Mouse (Mus musculus) 3T3-L1 (cell line): ENCODE measurements around the gene Acsf2.
A peak's percentile ranks its signal among the peaks of the same experiment; 100 is the strongest.

ENCODE experiments used
- DNase-seq: peaks from one replicate; pipeline ENCODE4 v3.0.0-alpha.2; 2015; ENCODE audit warnings: low read depth, low spot score

The Acsf2 gene

GRCm38 (mm10) chr11:94598437-94599120 is 3.1 kb downstream of the Acsf2 start:
- DNase-seq = no peak

GRCm38 (mm10) chr11:94597319-94597718 is 4.4 kb downstream of the Acsf2 start:
- peak; percentile 74 for DNase-seq

DNA sequence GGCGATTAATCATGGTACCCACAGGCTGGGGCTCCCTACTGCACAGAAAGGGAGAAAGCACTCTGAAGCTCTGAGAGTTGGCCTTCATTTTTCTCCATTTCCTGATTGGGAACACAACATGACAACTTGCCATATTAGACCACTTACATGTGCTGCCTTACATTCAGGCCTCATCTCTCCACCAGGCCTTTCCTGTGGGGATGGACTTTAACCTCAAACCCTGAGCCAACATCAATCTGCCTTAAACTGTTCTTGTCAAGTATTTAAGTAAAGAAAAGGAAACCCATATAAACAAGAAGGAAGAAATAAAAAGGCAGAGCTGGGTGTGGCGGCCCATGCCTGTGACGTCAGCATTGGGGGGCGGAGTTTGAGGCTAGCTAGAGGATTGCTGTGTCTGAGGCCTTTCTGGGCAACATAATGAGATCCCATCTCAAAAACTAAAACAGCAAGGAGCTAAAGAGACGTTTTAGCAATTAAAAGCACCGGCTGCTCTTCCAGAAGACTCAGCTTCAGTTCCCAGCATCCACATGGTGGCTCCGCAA is 5.3 kb downstream of the Acsf2 start:
- peak; percentile 34 for DNase-seq

- DNase-seq = no peak
Observed at GRCm38 (mm10) chr11:94587511-94587910, 14.2 kb downstream of the Acsf2 start.

- no peak for DNase-seq
Observed at GRCm38 (mm10) chr11:94585091-94585490, 16.6 kb downstream of the Acsf2 start.

DNA sequence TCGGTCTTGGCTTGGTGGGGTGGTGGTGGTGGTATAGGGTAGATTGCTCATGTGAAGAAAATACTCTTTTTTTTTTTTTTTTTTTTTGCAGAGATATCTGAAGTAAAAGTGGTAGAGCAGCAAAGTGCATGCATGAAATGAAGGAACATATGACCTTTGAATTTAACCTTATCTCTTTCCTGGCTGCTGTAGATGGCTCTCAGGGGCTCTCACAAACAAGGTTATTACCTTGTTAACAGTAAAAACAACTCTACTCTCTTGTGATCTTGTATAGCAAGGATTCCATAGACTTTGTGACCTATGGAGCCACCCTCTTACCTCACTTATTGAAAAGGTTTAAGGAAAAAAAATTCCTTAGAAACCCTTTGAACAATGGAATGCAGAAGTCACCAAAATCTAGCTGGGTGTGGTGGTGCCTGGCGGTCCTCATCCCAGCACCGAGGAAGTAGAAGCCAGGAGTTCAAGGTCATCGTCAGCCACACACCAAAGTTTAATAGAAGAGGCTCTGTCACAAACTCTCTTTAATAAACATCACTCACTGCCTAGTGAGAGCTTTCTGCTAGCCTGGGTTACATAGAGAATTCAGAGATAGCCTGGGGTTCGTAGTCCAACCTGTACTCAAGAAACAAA is 21.4 kb downstream of the Acsf2 start:
- no peak for DNase-seq

DNA sequence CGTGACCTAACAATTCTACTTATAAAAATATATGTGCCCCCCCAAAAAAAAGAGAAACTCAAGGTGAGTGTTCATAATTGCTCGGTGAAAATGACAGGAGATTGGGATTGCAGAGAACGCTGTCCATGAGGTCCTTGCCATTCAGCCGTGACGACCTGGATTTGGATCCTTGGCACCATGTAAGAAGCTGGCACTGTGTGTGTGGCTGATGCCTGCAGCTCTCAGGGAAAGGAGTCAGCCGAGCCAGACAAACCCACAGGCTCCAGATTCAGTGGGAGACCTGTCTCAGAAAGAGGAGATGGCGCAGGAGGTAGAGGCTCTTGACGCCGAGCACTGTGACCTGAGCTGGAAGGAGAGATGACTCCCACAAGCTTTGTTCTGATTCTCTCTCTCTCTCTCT is 25.3 kb downstream of the Acsf2 start:
- no peak for DNase-seq

- no peak for DNase-seq
Observed at GRCm38 (mm10) chr11:94575036-94575435, 26.6 kb downstream of the Acsf2 start.

GRCm38 (mm10) chr11:94574560-94574959 is 27.1 kb downstream of the Acsf2 start:
- no peak for DNase-seq

DNA sequence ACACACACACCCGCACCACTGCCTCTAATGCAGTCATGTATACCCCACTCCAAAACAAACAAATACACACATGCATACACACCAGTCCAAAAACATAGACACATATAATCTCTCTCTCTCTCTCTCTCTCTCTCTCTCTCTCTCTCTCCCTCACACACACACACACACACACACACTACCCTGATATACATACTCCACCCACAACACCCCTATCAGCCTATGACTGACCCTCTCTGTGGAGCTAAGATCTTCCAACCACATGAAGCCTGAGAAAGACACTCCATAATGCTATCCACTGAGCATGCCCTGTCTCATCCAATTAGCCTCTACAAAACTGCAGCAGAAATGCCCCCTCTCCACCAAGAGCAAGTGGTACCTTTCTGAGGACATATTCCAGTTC is 29.8 kb downstream of the Acsf2 start:
- no peak for DNase-seq

DNA sequence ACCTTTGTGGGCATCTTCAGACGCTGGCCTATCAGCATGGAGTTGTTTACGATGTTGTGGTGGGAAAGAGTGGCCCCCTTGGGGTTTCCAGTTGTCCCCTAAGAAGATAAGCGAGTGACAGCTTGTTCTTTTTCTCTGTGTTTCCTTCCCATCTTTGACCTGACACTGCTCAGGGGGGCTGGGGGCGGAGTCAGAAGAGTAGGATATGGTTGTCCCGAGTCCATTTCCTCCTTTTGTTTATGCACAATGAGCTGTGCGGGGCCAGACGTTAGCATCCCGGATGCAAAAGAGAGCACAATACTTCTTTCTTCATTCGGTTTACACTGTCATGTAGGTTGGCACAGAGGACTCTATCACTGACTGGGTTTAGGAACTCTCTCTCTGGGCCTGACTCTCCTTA is 31.1 kb downstream of the Acsf2 start:
- DNase-seq = no peak

GRCm38 (mm10) chr11:94567326-94567725 is 34.3 kb downstream of the Acsf2 start:
- DNase-seq = no peak

- no peak for DNase-seq
Observed at GRCm38 (mm10) chr11:94566534-94566933, 35.1 kb downstream of the Acsf2 start.

- no peak for DNase-seq
Observed at GRCm38 (mm10) chr11:94565151-94565479, 36.6 kb downstream of the Acsf2 start.

GRCm38 (mm10) chr11:94564437-94565150 is 37.1 kb downstream of the Acsf2 start, which contains the start of gene Chad:
TSS of gene Chad (plus strand) at chr11:94565047.
- DNase-seq = no peak

DNA sequence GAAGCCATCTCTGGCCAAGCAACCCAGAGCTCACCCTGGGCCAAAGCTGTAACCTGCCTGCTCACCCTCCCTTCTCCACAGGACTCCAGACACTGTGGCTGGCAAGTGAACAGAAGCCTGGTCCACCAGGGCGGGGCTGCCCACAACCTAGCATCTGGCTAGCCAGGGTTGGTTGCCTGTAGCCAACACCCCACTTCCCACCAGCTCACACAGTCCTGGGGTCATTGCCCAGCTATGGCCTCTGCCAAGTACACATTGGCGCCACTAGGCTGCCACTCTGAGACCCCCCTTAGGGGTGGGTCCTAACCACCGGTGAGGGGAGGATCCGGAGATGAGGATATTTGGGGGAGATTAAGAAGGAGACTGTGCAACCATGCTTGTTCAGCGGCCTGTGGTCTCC is 37.9 kb downstream of the Acsf2 start:
- DNase-seq = no peak

- DNase-seq = no peak
Observed at GRCm38 (mm10) chr11:94563383-94563782, 38.3 kb downstream of the Acsf2 start.

DNA sequence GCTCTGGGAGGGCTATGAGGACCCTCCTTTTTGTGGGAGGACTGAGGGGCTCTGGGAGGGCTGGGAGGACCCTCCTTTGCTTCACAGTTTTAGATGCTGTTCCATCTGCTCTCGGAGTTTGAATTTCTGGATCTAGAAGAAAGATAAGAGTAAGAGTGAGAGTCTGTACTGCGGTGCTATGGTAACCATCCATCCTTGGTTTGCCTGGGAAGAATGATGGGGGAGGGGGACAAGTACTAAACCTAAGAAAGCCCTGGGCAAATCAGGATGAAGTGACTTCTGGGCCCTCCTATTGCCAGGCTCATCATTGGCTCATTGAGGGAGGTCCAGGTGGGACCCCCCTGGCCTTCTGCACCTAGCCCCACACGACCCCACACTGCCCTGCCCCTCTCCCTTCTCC is 43.4 kb downstream of the Acsf2 start:
- DNase-seq = no peak

- peak; percentile 77 for DNase-seq
Observed at GRCm38 (mm10) chr11:94550442-94550744, 51.3 kb downstream of the Acsf2 start.

- DNase-seq = peak; percentile 38
Observed at GRCm38 (mm10) chr11:94549691-94550441, 51.8 kb downstream of the Acsf2 start.

GRCm38 (mm10) chr11:94548888-94549690 is 52.6 kb downstream of the Acsf2 start, which contains the start of gene Rsad1:
TSS of gene Rsad1 (minus strand) at chr11:94549255.
- peak; percentile 97 for DNase-seq
